Mouse (Mus musculus) embryonic fibroblast, embryonic 13.5 days (primary cell): ENCODE measurements at regions not wholly inside any gene's neighbourhood (a gene's known extent, or its start where the extent isn't known, plus 50 kb on each side); places are given as distances from the start of the nearest gene placed in this dataset.

Experiments
- CTCF ChIP-seq: IDR thresholded peaks from 2 replicates; pipeline ENCODE4 v1.5.1; 2011; ENCODE audit warnings: mild to moderate bottlenecking, control low read depth, low read length, moderate library complexity, borderline replicate concordance; ENCODE audit not compliant: insufficient read depth
- POLR2A ChIP-seq: IDR thresholded peaks from 2 replicates; pipeline ENCODE4 v1.6.1; 2011; ENCODE audit warnings: low read depth, mild to moderate bottlenecking, control low read depth, low read length, moderate library complexity

DNA sequence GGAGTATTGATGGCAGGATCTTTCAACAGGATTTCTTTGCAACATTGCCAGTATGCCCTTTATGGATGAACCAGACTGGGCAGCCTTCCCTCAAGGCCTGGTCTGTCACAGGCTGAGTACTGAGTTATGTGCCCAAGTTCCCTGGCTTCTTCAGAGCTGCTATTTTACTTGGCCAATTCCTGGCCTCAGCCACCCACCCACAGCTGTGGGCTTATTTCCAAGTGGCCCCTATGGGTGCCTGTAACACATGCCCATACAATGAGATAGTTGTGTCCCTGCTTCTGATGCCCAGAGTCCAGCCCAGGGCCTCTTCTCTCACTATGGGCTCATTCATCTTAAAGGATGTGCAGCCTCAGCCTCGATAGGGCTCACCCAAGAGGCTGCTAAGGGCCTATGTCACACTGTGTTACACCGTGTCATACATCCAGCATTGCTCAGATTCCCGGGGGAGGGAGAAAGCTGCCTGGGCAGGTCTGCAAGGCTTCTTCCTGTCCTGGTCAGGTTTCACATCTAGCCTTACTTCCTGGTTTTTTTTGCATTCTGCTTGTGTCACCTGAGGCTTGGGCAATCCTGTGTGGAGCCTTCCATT is 135.1 kb upstream of the Mycn start:
- TF ChIP-seq CTCF (no peak), POLR2A (no peak)
